Mouse (Mus musculus): ENCODE data around the gene Creb5.

Gene Creb5

GRCm38 (mm10) chr6:53603041-53603440, 316.0 kb downstream of the Creb5 start:
- no peak for DNase-seq

DNA sequence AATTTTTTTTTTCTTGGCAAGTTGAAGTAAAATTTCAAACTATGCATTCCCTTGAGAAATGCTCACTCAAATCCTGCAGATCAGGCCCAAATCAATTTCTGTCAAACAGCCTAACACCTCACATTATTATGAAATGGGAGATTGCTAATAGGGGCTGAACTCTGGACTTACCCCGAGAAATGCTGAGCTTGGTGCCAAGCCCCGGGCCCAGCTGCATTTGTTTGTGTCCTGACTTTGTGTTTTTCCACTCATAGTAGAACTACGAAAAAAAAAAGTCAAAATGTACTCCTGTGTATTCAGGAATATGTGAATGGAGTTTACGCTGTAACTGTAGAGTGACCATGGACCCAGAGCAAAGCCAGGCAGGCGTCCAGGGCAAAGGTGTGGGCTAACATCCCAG, 316.6 kb downstream of the Creb5 start:
- no peak for DNase-seq

DNA sequence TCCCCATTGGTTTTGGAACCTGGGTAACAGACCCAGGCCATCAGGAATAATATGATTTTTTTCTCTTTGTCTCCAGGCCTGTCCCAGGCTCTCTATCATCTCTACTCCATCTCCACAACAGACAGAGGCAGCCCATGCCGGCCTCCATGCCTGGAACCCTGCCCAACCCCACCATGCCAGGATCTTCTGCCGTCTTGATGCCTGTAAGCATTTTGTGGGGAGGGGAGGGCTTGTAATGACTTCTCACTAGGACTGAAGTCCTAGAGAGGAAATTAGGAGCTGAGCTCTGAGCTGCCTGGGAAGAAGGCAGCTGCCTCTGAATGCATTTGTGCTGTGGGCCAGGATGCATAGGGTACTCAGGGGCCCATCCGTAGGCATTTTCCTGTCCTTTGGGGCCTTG, 317.3 kb downstream of the Creb5 start:
- DNase-seq, result peak; percentile 45 to 59

- no peak for DNase-seq
These were observed 318.1 kb downstream of the Creb5 start for GRCm38 (mm10) chr6:53605184-53605583.

DNA sequence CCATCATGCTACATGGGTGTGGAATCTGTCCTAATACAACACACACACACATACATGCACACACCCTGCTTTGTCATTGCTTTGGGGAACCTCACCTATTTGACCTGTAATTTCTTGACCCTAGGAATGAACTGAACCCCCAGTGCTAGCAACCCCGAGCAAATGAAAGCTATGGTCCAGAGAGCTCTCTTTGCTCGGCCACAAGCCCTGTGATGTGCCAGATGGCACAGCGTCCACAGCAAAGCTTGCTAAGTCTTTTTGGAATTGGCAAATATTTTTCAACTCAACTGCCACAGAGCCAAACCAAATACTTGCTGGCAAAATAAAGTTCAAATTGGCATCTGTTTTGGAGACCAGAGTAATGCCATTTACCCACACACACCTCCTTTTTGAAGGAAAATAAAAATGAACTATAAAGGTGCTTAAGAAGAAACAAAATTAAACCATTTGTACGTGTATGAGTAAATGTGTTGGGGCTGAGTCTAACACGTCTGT, 324.4 kb downstream of the Creb5 start:
- peak; percentile 15 to 38 for DNase-seq

- no peak for DNase-seq
These were observed 325.6 kb downstream of the Creb5 start for GRCm38 (mm10) chr6:53612681-53613080.

GRCm38 (mm10) chr6:53615440-53616211, 328.6 kb downstream of the Creb5 start:
- no peak for DNase-seq

DNA sequence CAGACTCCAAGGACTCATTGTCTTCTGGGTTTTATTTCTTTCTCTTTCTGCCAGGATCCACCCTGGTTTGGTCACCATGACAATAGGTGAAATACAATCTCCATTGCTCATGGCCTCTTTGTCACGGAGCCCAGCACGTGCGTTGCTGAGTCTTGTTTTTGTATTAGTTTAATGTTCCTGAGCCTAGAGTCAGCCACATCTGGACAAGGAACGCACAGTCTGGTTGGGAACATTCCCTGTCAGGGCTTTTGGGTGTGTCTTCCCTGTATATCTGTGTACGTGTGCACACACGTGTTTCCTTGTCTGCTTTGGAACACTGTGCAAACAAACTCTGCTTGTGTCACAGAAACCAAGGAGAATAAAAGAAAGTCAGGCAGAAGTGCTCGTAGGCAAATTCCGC, 331.1 kb downstream of the Creb5 start:
- no peak for DNase-seq

DNA sequence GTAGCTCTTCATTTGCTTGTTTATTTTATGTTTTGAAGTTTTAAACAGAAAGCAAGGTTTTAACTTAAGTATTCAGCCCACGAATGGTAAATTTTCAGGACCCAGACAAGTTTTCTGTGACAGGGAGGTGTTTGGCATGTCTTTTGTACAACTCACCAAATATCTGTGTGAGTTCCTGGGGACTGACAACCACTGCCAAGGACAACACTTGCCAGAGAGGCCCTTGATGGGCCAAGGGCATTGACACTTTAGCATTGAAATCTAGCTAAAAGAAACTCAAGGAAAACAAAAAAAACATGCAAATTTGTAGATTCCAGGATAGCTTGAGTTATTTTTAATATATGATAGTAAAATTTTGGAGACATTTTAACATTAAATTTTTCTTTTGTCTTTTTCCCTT, 332.6 kb downstream of the Creb5 start:
- DNase-seq, result no peak

GRCm38 (mm10) chr6:53621295-53621694, 334.2 kb downstream of the Creb5 start:
- DNase-seq, result no peak

DNA sequence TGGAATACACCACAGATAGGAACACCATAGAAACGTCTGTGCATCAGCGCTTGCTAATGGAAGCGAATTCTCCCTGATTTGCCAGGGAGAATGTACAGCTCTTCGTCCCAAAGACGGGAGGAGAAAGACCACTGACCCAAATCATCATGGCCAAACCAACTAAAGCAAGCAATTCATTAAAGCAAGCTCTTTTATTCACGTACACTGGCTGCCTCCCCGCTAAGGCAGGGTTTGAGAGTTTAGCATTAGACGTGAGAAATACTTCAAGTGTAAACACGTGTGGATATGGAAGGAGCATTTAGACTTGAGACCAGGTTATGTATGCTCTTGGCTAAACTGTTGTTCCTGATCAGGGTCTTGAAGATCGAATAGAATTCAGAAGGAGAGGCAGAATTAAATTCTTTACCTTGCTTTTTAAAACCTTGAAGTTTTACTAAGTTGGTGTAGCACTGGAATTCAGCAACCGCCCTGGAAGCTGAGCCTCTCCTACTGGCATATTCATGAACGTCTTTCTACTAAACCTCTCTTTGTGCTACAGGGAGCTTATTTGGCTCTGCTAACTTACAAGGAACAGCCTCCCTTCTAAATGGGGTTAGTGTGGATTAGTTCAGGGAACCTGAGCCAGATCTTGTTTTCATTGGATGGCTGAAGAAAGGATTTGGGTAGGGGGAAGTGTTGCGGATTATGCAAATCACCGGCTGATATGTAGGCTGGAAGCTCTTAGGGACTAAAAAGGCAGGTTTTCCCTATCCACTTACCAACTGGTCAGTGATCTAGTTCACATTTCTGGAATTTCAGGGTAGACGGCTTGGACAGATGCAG, 337.6 kb downstream of the Creb5 start:
- no peak for DNase-seq

- no peak for DNase-seq
These were observed 339.0 kb downstream of the Creb5 start for GRCm38 (mm10) chr6:53626044-53626443.

DNA sequence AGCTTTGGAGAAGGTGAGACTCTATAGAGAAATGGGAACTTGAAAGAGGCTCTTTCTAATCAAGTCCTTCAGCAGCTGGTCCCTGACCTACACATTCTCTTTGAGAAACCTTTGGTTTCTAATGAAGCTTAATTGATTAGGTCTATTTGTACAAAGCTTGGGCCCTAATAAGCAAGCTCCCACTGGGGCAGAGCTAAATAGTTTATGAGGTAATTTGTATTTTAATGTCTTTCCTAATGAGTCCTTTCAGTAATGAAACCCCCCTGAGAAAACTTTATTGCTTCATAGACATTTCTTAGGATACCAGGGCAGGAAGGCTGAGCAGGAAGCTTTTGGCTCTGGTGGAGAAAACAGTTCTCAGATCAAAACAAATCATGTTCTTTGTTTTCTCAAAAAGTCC, 341.6 kb downstream of the Creb5 start:
- no peak for DNase-seq

DNA sequence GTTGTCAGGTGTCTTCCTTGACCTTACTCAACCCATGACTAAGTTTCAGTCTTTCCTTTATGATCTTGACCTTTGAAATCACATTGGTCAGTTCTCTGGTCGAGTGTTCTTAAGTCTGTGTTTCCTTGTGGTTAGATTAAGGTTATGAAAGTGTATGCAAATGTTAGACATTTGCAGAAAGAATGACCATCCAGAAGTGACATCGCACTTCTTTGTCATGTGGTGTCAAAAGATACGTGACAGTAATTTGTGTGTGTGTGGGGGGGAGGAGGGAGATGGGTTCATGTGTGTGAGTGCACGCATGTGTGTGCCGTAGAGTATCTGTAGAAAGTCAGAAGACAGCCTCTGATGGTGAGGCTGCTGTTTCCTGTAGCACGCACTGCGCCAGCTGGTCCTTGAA, 348.4 kb downstream of the Creb5 start:
- no peak for DNase-seq

DNA sequence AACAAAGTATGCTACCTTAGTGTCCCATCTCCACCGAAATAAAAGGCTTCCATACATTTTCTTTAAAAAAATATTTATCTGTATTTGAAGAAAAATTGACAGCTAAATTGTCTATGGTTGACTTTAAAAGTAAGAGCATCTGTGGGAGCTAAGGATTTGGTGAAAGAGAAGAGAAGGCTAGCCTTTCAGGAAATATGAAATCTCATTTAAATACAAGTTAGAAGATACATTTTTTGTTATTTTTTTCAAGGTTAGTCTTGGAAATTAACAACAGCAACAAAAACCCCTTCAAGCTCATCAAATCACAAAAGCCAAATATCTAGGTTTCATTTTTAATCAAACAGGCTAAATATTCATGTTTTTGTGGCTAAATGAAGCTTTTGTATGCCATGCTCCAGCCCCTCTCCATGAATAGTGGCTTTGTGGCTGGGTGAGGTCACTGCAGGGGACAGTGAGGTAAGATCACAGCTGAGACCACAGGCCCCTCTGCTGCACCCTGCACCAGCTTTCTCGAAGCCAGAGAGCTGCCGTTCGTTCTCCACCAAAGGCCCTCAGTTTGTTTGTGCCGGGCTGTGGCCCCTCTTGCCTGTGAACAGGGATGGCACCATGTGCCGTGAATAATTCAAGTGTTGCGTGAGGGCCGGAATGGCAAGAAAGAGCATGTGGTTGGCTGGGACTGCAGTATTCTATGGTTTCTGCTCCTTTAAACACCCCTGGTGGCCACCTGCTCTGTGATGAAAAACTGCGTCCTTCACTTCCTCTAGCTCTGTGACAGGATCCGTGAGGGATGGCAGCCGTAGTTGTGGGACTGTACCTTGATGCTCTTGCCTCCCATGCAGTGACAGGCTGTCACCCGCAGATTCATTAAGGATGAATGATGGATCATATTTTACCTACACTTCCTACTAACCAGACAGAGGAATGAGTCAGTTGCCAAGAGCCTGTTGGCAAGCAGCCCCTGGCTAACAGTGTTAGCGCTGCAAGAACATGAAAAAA, 350.6 kb downstream of the Creb5 start:
- peak; percentile 56 to 58 for DNase-seq

- no peak for DNase-seq
These were observed 354.8 kb downstream of the Creb5 start for GRCm38 (mm10) chr6:53641633-53642605.

GRCm38 (mm10) chr6:53642826-53643356, 355.8 kb downstream of the Creb5 start:
- peak; percentile 28 to 39 for DNase-seq

DNA sequence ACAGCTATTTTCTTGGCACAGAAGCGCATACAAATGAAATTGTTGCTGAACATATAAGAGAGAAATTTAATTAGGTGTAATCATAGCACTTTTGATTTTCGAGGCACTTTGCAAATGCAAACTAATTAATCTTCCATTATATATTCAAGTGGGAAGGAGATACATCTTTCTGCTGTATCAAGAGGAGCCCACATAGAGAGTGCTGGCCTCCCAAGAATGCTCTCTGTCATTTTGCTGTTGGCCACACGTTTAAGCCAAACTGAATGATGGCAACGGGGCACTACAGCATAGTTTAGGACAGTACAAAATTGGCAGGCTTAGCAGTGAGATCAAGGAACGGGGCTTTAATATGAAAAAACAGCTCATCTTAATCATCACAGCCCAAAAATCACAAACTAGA, 356.4 kb downstream of the Creb5 start:
- no peak for DNase-seq

DNA sequence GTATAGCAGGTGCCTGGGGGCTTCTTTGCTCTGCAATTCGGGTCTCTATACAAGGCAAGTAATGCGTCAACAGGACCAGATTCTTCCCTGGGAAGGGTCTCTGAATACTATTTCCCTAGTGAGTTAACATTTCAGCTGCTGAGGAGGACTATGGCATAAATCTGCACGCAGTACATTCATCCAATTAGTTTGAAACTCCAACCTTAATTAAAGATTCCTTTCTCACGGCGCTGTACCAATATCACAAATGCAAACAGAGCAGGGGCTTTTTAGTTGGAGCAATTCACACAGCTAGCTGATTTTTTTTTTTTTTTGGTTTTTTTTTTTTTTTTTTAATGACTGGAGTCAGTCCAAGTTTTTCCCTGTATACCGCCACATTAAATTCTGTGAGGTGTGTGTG, 357.0 kb downstream of the Creb5 start:
- no peak for DNase-seq

GRCm38 (mm10) chr6:53644971-53645370, 357.9 kb downstream of the Creb5 start:
- no peak for DNase-seq

GRCm38 (mm10) chr6:53649782-53650181, 362.7 kb downstream of the Creb5 start:
- peak in 1 of 2 experiments; percentile 22 for DNase-seq
